Mouse (Mus musculus): ENCODE measurements around the gene Eda.

- TF ChIP-seq CTCF (IDR thresholded peaks at IDR 0.05; ENCODE audit: low read depth) (no peak), EP300 (IDR thresholded peaks at IDR 0.05; ENCODE audit: low read depth) (no peak)
Measured at GRCm38 (mm10) chrX:99961002-99961401, 14.4 kb upstream of the Eda start.

All from liver, embryonic 14.5 days (tissue).